Mouse (Mus musculus) G1E (cell line): ENCODE data around the gene Cfap161.

Source experiments
- CTCF ChIP-seq: IDR thresholded peaks from 2 replicates; pipeline ENCODE4 v1.5.1; 2012; ENCODE audit warnings: low read depth, low read length, inconsistent platforms, mixed read lengths
- POLR2AphosphoS5 ChIP-seq: IDR thresholded peaks from 2 replicates; pipeline ENCODE4 v1.6.1; 2012; ENCODE audit warnings: low read depth, low read length, inconsistent platforms; ENCODE audit not compliant: insufficient replicate concordance

DNA sequence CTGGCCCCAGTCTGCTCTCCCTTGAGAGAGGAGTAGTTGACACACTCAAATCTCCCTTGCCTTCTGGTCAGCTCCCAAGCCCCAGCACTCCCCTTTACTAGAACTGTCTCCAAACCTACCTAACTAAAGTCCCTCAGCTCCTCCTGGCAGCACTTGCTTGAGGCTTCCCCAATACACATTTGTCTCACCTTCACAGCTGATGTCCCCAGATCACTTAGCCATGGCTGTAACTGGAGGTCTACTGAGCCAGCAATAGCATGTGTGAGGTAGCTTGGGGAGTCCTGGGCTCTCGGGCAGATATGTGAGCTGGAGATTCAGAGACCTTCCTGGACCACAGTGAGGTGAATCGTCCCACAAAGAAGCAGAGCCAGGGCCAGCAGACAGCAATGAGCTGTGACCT lies 16.2 kb downstream of the Cfap161 start:
- TF ChIP-seq POLR2AphosphoS5 (no peak), CTCF (no peak)
